Mouse (Mus musculus) activated CD4-positive, CD25-positive, alpha-beta regulatory T cell, adult 4 months (primary cell): ENCODE results near the gene Ada. TPM values are rescaled to one million over a fixed set of nuclear protein-coding genes. Genes with fewer than 3 reads are reported as not detected.
A peak's percentile ranks its signal among the peaks of the same experiment; 100 is the strongest.

ENCODE experiments used
- ATAC-seq: one replicate; pipeline ENCODE4 v1.8.0; 2017
- polyA plus RNA-seq, 2 experiments: library from polyadenylated mRNA; unstranded; fragments of 100-300 nt; shearing (Covaris generic); gene quantifications; one replicate each; pipeline ENCODE4 v1.2.1; 2017

Ada gene
- polyA plus RNA-seq, result 10 to 100 TPM in 1 of 2 experiments, 1 to 10 TPM in 1; 8.1 to 10.8 TPM

DNA sequence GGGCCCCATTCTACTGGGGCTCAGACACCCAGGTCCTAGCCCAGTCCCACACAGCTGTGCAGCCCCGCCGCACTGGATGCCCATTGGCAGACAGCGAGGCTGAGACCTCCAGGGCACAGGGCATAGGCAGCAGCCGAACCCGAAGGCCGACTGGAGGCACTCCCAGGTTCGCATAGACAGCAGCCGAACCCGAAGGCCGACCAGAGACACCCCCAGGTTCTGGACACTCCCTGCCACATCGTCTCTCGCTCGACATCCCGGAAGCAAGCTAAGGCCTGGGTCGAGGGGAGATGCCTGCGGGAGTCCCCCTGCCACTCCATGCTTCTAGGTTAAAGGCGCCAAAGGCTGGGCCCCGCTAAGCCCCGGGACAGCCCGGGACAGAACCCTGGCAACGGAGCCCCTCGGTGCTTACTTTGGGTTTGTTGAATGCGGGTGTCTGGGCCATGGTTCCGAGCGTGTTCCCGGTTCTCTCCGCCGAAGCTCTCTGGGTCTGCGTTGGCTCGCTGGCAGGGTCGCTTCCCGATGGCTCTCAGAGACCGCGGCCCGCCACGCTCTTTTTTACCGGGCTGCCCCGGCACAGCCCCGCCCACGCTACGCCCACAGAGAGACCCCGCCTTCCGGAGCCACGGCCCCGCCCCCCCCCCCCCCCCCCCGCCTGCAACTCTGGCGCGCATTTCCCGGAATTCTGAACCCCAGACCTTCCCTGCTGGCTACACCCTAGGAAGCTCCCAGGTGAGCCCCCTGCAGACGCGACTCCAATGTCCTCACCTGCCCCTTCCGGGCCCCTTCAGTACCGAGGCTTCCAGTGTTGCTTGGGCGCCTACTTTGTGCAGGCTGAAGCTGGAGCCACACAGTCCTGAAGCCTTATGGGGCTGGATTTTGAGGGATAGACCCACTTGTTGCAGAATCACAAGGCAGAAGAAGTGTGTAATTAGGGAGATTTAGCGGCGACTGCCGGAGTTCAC is at the start of gene Ada:
Gene Ada (minus strand): TSS at position 593 of the 965 bp plus-strand sequence.
- peak; percentile 65 for ATAC-seq

DNA sequence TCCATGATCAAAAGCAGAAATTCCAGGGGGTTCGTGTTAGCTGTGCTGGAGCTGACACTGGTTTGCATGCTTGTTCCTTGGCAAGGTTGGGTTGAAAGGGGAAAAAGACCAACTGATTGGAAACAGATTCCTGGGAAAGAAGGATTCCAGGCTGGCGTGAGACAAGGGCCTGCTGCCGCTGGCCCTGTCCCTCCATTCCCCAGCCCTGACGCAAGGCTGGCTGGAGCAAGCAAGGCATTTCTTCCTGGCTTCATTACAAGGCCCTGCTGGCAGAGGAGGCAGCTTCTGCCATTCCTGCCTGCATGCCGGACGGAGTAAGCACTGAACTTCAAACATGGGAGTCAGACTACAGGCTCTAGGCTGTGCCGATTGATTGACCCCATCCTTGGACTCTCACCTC is 48.4 kb upstream of the Ada start:
- ATAC-seq, result no peak

- ATAC-seq, result no peak
Observed at GRCm38 (mm10) chr2:163788484-163788883, 38.4 kb upstream of the Ada start.

GRCm38 (mm10) chr2:163787709-163788108 is 37.7 kb upstream of the Ada start:
- no peak for ATAC-seq

DNA sequence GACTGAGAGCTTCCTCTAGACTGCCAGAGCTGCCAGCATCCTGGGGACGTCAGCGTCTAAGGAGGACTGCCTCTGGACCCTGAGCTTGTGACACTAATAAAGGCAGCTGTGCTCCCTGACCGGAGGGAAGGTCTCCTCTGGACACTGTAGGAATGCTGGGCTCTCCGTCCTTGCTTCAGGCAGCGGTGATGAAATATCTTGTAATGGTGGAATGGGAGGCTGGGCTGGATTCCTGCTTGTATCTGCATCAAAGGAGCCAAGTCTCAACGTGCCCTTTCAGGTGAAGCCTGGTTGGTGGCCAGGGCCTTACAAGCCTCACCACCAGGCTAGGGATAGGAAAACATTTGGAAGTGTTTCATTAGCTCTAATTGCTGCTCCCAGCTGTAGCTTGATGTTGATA is 37.0 kb upstream of the Ada start:
- no peak for ATAC-seq

DNA sequence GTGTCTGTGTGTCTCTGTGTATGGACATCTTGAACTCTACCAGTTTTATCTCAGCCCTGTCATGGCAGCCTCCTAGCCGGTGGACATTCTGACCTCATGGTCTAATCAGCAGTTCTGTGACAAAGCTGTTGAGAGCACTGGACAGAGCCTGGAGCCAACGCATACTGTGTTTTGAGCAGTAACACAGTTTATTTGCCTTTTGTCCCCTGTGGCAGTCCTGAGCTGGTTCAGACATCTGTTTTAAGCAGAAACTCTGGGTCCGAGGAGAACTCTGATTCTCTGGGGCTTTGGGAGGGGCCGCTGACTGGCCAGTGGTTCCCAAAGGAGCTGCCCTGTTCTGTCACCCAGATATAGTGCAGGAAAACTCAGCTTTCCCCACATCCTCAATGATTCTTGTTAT is 33.9 kb upstream of the Ada start:
- ATAC-seq, result no peak

DNA sequence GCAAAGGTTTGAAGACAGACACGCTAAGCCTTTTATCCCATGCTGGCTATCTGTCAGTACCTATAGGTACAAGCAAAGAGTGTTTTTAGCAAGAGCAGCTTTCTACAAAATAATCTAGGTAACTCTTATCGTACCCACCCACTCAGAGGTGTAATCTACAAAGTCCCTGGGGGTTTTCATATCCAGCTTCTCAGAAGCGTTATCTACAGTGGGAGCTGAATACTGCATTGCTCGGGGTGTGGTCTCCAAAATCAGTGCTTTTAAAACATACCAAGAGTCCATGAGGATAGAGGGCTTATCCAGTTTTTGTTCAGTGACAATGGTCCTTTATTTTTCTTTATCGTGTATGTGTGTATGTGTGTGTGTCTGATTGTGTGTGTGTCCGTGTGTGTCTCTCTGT is 33.3 kb upstream of the Ada start:
- ATAC-seq, result no peak

DNA sequence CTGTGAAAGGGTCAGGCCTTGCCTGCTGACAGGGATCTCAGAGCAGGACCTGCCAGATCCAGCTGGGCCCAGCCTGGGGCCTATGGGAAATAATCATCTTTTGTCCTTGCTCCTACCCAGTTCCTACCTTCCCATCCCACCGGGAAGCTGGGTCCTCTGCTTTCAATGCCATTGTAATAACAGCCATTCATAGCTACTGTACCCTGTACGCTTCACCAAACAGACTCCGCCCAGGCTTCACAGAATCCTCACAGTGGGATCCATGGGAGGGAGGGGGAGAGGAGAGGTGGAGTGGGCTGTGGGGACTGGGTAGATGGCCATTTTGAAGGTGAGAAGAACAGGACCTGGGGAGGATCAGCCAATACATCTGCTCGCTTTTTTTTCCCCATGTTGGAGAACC is 28.9 kb upstream of the Ada start:
- ATAC-seq, result no peak

DNA sequence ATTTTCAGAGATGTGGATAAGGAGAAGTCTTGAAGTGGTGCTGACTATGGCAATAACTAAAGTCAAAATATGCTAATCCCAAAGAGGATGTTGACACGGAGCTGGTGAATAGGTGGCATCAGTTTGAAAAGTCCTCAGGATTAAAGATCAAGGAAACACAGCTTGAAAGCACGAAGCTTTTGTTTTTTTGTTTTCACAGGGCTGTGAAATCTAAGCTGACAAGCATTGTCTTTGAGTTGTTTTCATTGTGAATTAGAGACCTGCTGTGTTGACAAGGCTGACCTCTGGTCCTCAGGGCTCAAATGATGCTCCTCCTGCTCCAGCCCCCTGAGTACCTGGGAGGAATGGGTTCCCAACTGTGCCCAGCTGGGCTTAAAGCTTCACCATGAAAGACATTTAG is 27.0 kb upstream of the Ada start:
- ATAC-seq, result no peak

DNA sequence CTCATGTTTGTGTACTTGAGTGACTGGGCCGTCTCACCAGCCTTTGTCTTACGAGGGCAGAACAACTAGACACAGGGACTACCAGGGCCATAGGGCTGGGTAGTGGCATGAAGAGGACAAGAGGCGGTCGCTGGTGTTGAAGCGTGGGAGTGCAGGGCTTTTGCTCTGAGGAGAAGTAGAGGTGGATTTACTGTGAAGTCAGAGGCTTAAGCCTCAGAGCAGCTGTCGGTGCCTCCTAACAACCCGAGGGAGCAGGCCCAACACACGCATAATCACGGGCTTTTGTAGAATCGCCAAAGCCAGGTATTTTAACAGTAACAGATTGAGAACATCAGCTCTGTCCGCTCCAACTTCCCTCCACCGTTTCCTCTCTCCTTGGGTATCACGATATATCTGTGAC is 26.6 kb upstream of the Ada start:
- ATAC-seq, result no peak

DNA sequence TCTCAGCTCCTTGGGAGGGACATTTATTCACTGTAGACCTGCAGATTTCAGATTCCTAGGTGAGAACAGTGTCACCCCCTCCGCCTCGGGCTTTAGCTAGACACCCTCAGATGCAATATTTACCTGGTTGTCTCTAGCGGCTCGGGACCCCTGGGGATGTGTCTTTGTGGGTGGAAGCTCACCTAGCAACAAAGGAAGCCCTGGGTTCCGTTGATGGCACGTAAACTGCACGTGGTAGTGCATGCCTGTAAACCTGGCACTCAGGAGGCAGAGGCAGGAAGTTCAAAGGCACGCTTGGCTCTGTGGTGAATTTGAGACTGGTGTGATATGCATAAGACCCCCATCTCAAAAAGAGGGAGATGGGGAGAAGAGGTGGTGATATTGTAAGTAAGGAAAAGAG is 20.7 kb upstream of the Ada start:
- no peak for ATAC-seq

DNA sequence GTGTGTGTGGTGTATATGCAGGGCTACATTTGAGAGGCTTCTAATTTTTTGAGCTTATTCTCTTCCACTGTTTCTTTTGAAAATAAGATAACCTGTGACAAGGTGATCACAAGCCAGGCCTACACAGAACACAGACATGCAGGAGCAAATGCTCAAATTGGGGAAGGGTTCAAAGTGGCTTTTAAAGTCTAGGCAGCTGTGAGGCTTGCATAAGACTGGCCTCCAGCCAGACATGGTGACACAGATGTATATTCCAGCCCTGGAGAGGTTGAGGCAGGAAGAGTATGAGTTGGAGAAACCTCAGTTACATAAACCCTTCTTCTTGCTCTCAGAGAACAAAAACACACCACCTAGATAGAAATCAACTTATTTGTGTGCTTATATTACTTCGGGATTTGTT is 16.9 kb upstream of the Ada start:
- no peak for ATAC-seq

GRCm38 (mm10) chr2:163766261-163766660 is 16.2 kb upstream of the Ada start:
- ATAC-seq, result no peak

DNA sequence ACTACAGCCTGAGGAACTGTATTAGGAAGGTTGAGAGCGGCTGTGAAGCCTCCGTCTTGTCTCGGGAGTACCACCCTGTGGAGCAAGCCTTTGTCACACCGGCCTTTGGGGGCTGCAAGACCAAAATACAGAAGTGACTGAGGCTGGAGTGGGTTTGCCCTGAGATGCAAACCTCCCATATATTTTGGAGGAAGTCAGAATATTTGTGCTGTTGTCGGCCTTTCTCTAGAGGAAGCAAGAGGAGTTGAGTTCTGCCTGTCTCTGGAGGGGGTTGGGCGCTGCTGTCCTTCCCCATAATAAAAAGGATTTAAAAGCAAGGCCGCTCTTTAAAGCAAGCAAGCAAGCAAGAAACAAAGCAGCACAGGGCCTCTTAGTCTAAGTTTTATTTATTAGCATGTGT is 11.4 kb upstream of the Ada start:
- no peak for ATAC-seq

DNA sequence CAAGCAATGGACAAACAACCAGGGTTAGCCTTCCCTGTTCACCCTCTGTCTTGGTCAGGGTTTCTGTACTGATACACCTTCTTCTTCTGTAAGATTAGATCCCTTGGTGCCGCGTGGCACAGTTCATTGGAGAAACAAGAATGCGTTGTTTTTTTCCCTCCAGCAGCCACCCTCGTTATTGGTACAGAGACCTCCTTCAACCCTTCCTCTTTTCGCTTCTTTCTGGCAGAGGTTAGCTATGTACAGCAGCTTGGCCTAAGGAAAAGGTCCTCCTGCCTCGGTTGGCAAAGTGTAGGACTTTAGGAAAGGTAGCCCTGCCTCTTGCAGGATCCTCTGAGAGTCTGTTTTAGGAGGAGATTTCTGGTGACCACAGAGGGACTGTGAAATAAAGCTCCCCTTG is 10.6 kb upstream of the Ada start:
- no peak for ATAC-seq

GRCm38 (mm10) chr2:163758146-163758545 is 8.1 kb upstream of the Ada start:
- no peak for ATAC-seq

DNA sequence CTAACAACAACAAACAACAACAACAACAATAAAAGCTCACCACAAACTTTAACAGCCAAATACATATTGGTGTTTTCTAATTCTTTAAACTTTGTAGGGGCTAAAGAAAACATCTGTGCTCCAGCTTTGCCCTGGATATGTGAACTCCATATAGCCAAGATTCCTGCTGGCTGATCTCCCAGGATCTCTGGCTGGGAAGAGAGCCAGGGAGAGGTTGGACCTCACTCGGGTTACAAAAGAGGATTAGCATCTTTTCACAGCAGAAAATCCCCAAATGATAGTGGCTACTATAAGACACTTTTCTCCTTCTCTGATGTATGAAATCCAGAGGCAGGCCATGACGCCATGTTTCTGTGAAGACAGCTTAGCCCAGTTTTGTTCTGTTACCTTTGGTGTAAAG is 6.7 kb upstream of the Ada start:
- no peak for ATAC-seq

DNA sequence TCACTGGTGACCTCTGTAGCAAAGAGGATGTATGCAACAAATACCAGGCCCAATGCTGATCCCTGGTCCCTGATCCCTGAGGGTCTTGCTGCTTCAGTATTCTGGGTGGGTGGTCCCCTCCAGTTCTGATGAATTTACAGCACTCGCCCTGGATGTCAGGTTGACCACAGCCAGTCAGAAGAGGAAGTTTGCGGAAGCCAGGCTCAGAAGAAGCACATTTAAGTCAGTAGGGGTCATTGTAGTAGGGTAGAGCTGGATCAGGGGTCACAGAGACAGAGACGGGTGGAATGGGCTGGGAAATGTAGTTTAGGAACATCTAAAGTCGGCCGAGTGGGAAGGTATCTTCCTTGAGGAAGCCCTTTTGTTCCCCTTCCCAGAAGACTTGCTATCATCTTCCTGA is 4.2 kb upstream of the Ada start:
- ATAC-seq, result no peak

DNA sequence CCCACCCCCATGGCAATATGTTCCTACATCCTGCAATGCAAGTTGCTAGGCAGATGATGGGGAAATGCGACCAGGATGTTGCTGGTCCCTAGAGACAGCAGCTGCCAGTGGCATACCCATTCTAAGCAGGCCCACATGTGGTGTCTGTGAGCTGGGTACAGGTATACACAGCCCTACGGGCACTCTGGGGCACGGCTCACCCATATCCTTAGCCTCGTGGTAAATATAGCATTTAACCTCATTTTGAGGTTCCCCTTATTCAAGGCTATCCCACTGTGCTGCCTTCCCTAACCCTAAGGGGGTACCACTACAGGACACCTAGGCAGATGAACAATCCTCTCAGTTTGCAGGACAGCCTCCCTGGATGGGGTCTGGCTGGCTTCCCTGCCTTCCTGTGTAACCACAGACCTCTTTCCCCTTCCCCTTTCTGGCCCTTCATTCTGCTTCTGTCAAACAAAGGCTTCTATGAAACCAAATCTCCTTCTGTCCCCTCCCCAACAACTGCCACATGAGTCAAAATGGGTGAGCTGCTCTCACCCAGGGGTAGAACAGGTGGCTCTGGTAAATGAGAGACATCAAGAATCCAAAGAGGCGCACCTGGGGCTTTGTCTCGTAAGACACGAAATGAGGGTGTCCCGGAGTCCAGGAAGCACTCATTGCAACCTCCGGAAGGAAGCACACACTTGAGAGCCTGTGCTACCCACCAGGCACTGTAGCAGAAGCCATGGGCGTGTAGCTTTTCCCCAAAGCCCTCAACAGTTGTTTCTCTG is 5.1 kb downstream of the Ada start:
- peak; percentile 27 for ATAC-seq

GRCm38 (mm10) chr2:163743357-163743756 is 6.7 kb downstream of the Ada start:
- ATAC-seq, result no peak

- ATAC-seq, result no peak
Observed at GRCm38 (mm10) chr2:163742656-163743055, 7.4 kb downstream of the Ada start.

- no peak for ATAC-seq
Observed at GRCm38 (mm10) chr2:163735980-163736379, 14.1 kb downstream of the Ada start.

DNA sequence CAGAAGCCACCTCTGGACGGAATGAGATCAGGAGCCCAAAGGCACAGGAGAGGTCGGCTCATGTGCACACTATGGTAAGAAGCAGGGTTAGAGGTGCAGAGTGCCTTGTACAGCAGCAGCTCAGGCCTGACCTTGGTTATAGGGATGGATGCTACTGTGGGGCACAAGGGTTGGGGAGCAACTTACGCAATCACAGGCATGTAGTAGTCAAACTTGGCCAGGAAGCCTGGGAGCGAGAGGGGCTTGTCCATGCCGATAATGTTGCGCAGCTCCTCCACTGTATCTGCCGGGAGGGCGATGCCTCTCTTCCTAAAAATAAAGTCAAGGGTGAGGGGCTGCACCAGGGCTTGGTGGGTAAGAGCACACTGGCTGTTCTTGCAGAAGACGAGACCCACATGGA is 14.9 kb downstream of the Ada start:
- ATAC-seq, result no peak

DNA sequence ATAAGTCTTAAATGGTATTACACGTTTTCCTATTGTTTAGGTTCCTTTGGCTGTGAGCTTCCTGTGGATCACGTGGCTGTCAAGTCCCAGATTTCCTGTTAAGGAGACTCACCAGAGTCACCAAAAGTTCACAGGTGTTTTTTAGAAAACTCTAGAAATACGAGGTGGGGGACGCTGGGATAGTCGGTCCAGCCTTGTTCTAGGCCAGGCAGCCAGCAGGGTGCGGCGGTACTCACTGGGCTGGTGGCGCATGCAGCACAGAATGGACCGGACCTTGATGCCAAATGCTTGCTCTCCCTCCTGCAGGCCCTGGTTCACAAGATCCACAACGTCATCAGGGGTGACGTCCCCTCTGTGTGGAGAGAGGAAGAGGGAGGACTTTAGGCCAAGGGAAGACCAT is 18.0 kb downstream of the Ada start:
- no peak for ATAC-seq
